Mouse (Mus musculus) effector memory CD4-positive, alpha-beta T cell, adult 5 months (primary cell): ENCODE data around the gene Krt13. TPM values are rescaled to one million over a fixed set of nuclear protein-coding genes. Genes with fewer than 3 reads are reported as not detected.

Experiments
- polyA plus RNA-seq: library from polyadenylated mRNA; unstranded; fragments of 100-300 nt; shearing (Covaris generic); gene quantifications from one replicate; pipeline ENCODE4 v1.2.1, GENCODE M21; 2017

Krt13 gene
- not detected for polyA plus RNA-seq

GRCm38 (mm10) chr11:100121466-100121865, at the start of gene Krt13:
Krt13 (minus strand) TSS chr11:100121566.

GRCm38 (mm10) chr11:100148615-100149330, 27.4 kb upstream of the Krt13 start, which contains the start of gene Krt19:
Krt19 (minus strand) TSS chr11:100148665.

GRCm38 (mm10) chr11:100135731-100136130, 14.4 kb upstream of the Krt13 start, which contains the start of gene Krt15:
Krt15 (minus strand) TSS chr11:100135928.

GRCm38 (mm10) chr11:100105576-100106122, 15.7 kb downstream of the Krt13 start, which contains the start of gene Krt36:
Krt36 (minus strand) TSS chr11:100105626.

GRCm38 (mm10) chr11:100096141-100096540, 25.2 kb downstream of the Krt13 start, which contains the start of gene Krt35:
Krt35 (minus strand) TSS chr11:100096241.

GRCm38 (mm10) chr11:100087861-100088260, 33.5 kb downstream of the Krt13 start, which contains the start of gene Krt32:
Krt32 (minus strand) TSS chr11:100088226.

Other genes starting within 250 kb of the Krt13 start
- gene Krtap9-1, start 248.2 kb downstream of the Krt13 start, polyA plus RNA-seq: not detected
- gene Gm11567, start 242.4 kb downstream of the Krt13 start, polyA plus RNA-seq: not detected
- gene Krtap31-1, start 213.6 kb downstream of the Krt13 start, polyA plus RNA-seq: not detected
- gene Gm11565, start 206.8 kb downstream of the Krt13 start, polyA plus RNA-seq: not detected
- gene Krtap31-2, start 185.3 kb downstream of the Krt13 start, polyA plus RNA-seq: not detected
- not detected for gene Krtap9-5, start 173.1 kb downstream of the Krt13 start, polyA plus RNA-seq
- not detected for gene Krtap29-1, start 142.5 kb downstream of the Krt13 start, polyA plus RNA-seq
- not detected for gene Krtap16-1, start 135.0 kb downstream of the Krt13 start, polyA plus RNA-seq
- not detected for gene Krtap17-1, start 127.6 kb downstream of the Krt13 start, polyA plus RNA-seq
- gene Krt33a, start 105.4 kb downstream of the Krt13 start, polyA plus RNA-seq: not detected
- gene Krt33b, start 91.7 kb downstream of the Krt13 start, polyA plus RNA-seq: not detected
- not detected for gene Krt34, start 80.0 kb downstream of the Krt13 start, polyA plus RNA-seq
- gene Krt31, start 71.0 kb downstream of the Krt13 start, polyA plus RNA-seq: not detected
- gene Krt32, start 33.3 kb downstream of the Krt13 start, polyA plus RNA-seq: not detected
- not detected for gene Krt35, start 25.3 kb downstream of the Krt13 start, polyA plus RNA-seq
- gene Krt36, start 15.9 kb downstream of the Krt13 start, polyA plus RNA-seq: not detected
- gene Krt15, start 14.4 kb upstream of the Krt13 start, polyA plus RNA-seq: not detected
- gene Krt19, start 27.1 kb upstream of the Krt13 start, polyA plus RNA-seq: not detected
- gene Krt9, start 71.7 kb upstream of the Krt13 start, polyA plus RNA-seq: not detected
- gene Krt14, start 86.0 kb upstream of the Krt13 start, polyA plus RNA-seq: not detected
- gene Krt16, start 127.3 kb upstream of the Krt13 start, polyA plus RNA-seq: not detected
- 0.24 TPM for gene Krt17, start 139.5 kb upstream of the Krt13 start, polyA plus RNA-seq
- gene Krt42, start 148.3 kb upstream of the Krt13 start, polyA plus RNA-seq: not detected
- gene Eif1, start 198.3 kb upstream of the Krt13 start, polyA plus RNA-seq: 5,204 TPM
- not detected for gene Gast, start 212.8 kb upstream of the Krt13 start, polyA plus RNA-seq
- gene Hap1, start 234.6 kb upstream of the Krt13 start, polyA plus RNA-seq: 1.3 TPM